Mouse (Mus musculus) lung, embryonic 14.5 days (tissue): ENCODE measurements around the gene Olfr116. TPM values are rescaled to one million over a fixed set of nuclear protein-coding genes. Genes with fewer than 3 reads are reported as not detected.

Experiments
- ATAC-seq: fragments of 200-750 bp; cut with Nextera tagmentation; 2 replicates; pipeline ENCODE4 v1.8.0; 2017; ENCODE audit warnings: mild to moderate bottlenecking, moderate TSS enrichment, moderate library complexity; ENCODE audit not compliant: insufficient read depth
- DNase-seq: peaks from one replicate; pipeline ENCODE4 v3.0.0-alpha.2; 2015
- H3K27ac ChIP-seq: fragments of 300-500 bp; sonication (generic); 2 replicates; pipeline ENCODE4 v1.5.1; 2014; ENCODE audit warnings: low read depth, mild to moderate bottlenecking, moderate library complexity
- H3K27me3 ChIP-seq: fragments of 300-500 bp; sonication (generic); 2 replicates; pipeline ENCODE4 v1.6.1; 2014; ENCODE audit warnings: low read length, control low read depth; ENCODE audit not compliant: insufficient read depth
- H3K36me3 ChIP-seq: fragments of 300-500 bp; sonication (generic); 2 replicates; pipeline ENCODE4 v1.6.1; 2014; ENCODE audit warnings: control low read depth; ENCODE audit not compliant: insufficient read depth
- H3K4me1 ChIP-seq: fragments of 300-500 bp; sonication (generic); 2 replicates; pipeline ENCODE4 v1.6.1; 2014; ENCODE audit warnings: antibody characterized with exemption, control low read depth; ENCODE audit not compliant: insufficient read depth
- H3K4me2 ChIP-seq: fragments of 300-500 bp; sonication (generic); 2 replicates; pipeline ENCODE4 v1.6.1; 2014; ENCODE audit warnings: mild to moderate bottlenecking
- H3K4me3 ChIP-seq: fragments of 300-500 bp; sonication (generic); 2 replicates; pipeline ENCODE4 v1.5.1; 2014; ENCODE audit warnings: low read depth, low read length
- H3K9ac ChIP-seq: fragments of 300-500 bp; sonication (generic); 2 replicates; pipeline ENCODE4 v1.6.1; 2014
- H3K9me3 ChIP-seq: fragments of 300-500 bp; sonication (generic); 2 replicates; pipeline ENCODE4 v1.6.1; 2016; ENCODE audit warnings: low read depth, low read length, control low read depth
- CTCF ChIP-seq: IDR thresholded peaks from 2 replicates; pipeline ENCODE4 v1.5.1; 2016; ENCODE audit warnings: antibody characterized with exemption, low read depth
- WGBS: fragments of 180-500 bp; shearing (Covaris S2); extraction: QIAGEN DNeasy Blood & Tissue Kit; methylation state at CpG from one replicate; pipeline ENCODE4 v1.1.7; 2014; 5-methylcytosine and 5-hydroxymethylcytosine counted together
- polyA plus RNA-seq: library from polyadenylated mRNA; unstranded; fragments of >200 nt; fragmentation: Nextera tagmentation; extraction: Ambion mirVana; gene quantifications from 2 replicates; pipeline ENCODE4 v1.2.1, GENCODE M21; 2014

Olfr116 gene
- not detected in 2 replicates for polyA plus RNA-seq

DNA sequence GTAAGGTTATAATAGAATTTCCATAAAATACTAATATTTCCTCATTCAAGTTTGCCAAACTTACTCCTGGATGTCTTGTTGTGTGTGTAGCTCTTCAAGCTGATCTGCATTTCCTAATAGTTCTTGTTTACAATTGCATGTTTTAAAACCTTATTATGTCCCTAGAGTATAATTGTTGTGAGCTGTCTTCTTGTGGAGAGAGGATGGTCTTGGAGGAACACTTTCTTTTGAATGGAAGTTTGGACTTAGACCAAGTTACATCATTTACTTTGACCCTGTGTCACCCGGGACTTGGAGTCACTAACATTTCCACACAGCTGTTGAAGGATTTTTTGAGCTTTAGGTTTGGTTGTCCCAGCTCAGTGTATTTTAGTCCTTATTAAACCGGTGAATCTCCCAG is at the start of gene Olfr116, which contains the start of gene Olfr115:
Olfr116 (minus strand) TSS at position 191 of the 400 bp plus-strand sequence.
Olfr115 (minus strand) TSS at position 101 of the 400 bp plus-strand sequence.
- TF ChIP-seq CTCF: no peak
- H3K36me3 ChIP-seq: no peaks in the 10 kb centered on the region
- no peak within 1 kb of the TSS for H3K9ac ChIP-seq
- H3K27me3 ChIP-seq: no peaks in the 10 kb centered on the region
- ATAC-seq: no peak
- DNase-seq: no peak
- no peak within 1 kb of the TSS for H3K4me3 ChIP-seq
- no peak within 1 kb of the TSS for H3K27ac ChIP-seq
- no peaks in the 10 kb centered on the region for H3K9me3 ChIP-seq
- H3K4me2 ChIP-seq: no peak within 1 kb of the TSS
- 73% methylated on average over 2 of the region's 2 CpGs for WGBS
- no peaks in the 10 kb centered on the region for H3K4me1 ChIP-seq

DNA sequence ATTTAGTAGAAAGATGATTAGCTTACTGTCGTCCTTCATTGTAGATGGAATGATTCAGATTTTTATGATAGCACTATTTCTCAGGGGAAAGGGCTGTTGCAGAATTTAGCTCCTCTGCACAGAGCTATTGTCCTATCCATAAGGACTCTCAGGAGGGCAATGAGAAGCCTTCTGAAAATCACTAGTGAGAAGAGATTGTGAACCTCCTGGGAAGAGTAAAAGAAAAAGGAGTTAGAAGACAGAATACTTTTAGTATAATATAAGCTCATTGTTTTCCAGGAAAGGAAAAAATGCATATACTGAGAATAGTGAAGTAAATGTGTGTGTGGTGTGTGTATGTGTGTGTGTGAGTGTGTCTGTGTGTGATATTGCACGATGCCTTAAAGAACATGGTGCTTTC is 39.7 kb upstream of the Olfr116 start, which contains the start of gene Olfr118:
Olfr118 (plus strand) TSS at position 301 of the 400 bp plus-strand sequence.
- no peaks in the 10 kb centered on the region for H3K9me3 ChIP-seq
- ATAC-seq: no peak

DNA sequence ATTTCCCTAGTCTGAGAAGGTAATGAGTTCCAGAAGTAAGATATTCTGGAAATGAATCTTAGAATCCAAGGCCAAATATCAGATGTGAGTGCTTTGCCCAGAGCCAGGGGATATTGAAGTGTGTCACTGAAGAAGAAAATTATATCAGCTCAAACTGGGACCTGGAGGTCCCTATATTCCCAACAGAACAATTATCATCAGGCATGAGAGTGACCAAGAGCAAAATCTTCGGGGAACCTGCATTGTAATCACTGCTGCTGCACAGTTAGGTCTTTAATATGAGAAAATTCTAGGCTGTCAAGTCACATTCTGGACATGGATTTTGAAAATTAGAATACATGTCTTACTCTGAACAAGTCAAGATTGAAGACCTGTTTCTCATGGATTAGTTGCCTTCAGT is 36.7 kb upstream of the Olfr116 start, which contains the start of gene Olfr117:
Olfr117 (minus strand) TSS at position 101 of the 400 bp plus-strand sequence.
- 60% methylated on average over 1 of the region's 1 CpGs for WGBS
- no peak for TF ChIP-seq CTCF
- no peak for ATAC-seq

More for the DNA sequence above, 39.7 kb upstream of the Olfr116 start, which contains the start of gene Olfr118:
- H3K4me1 ChIP-seq: no peaks in the 10 kb centered on the region
- no peak for DNase-seq
- no peaks in the 10 kb centered on the region for H3K36me3 ChIP-seq
- H3K4me3 ChIP-seq: no peak within 1 kb of the TSS
- no peak for TF ChIP-seq CTCF
- no peak within 1 kb of the TSS for H3K27ac ChIP-seq
- H3K4me2 ChIP-seq: no peak within 1 kb of the TSS
- 51% methylated on average over 2 of the region's 2 CpGs for WGBS
- no peaks in the 10 kb centered on the region for H3K27me3 ChIP-seq
- no peak within 1 kb of the TSS for H3K9ac ChIP-seq

DNA sequence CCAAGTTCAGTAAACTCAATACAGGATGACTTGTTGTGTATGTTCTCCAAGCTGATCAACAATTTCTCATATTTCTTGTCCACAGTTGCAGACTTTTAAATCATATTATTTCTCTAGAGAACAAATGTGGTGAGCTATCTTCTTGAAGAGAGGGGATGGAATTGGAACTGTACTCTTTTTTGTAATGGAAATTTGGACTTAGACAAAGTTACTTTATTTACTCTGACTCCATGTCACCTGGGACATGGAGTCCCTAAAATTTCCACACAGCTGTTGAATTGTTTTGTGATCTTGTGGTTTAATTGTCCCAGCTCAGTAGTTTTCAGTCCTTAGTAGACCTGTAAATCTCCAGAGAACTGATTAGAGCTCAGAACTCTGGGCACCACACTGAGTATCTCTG is 34.4 kb downstream of the Olfr116 start, which contains the start of gene Olfr114:
Olfr114 (minus strand) TSS at position 101 of the 400 bp plus-strand sequence.
- H3K36me3 ChIP-seq: no peaks in the 10 kb centered on the region
- no peaks in the 10 kb centered on the region for H3K9me3 ChIP-seq
- ATAC-seq (no peak), DNase-seq (no peak)
- no peak within 1 kb of the TSS for H3K27ac ChIP-seq
- no peak within 1 kb of the TSS for H3K9ac ChIP-seq
- no peak within 1 kb of the TSS for H3K4me3 ChIP-seq
- TF ChIP-seq CTCF: no peak
- no peaks in the 10 kb centered on the region for H3K4me1 ChIP-seq
- H3K27me3 ChIP-seq: no peaks in the 10 kb centered on the region
- H3K4me2 ChIP-seq: no peak within 1 kb of the TSS

More for the DNA sequence above, 36.7 kb upstream of the Olfr116 start, which contains the start of gene Olfr117:
- Histone ChIP-seq H3K36me3 (no peaks in the 10 kb centered on the region), H3K27ac (no peak within 1 kb of the TSS), H3K4me3 (no peak within 1 kb of the TSS), H3K4me1 (no peaks in the 10 kb centered on the region), H3K9ac (no peak within 1 kb of the TSS), H3K9me3 (no peaks in the 10 kb centered on the region), H3K27me3 (no peaks in the 10 kb centered on the region), H3K4me2 (no peak within 1 kb of the TSS)
- DNase-seq: no peak

DNA sequence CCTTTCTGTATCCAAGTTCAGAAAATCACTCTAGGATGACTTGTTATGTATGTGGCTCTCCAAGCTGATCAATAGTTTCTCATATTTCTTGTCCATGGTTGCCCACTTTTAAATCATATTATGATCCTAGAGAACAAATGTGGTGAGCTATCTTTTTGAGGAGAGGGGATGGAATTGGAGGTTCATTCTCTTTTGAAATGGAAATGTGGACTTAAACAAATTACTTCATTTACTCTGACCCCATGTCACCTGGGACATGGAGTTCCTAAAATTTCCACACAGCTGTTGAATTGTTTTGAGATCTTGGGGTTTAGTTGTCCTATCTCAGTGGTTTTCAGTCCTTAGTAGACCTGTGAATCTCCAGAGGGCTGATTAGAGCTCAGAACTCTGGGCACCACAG is 49.4 kb downstream of the Olfr116 start, which contains the start of gene Olfr113:
Olfr113 (minus strand) TSS at position 101 of the 400 bp plus-strand sequence.
- Histone ChIP-seq H3K27me3 (no peaks in the 10 kb centered on the region), H3K27ac (no peak within 1 kb of the TSS), H3K9ac (no peak within 1 kb of the TSS), H3K4me2 (no peak within 1 kb of the TSS), H3K4me3 (no peak within 1 kb of the TSS), H3K9me3 (no peaks in the 10 kb centered on the region), H3K4me1 (no peaks in the 10 kb centered on the region), H3K36me3 (no peaks in the 10 kb centered on the region)
- ATAC-seq (no peak), DNase-seq (no peak)
- TF ChIP-seq CTCF: no peak

Other genes with a start within 250 kb of the Olfr116 start
- gene Olfr105-ps, start 248.2 kb downstream of the Olfr116 start, polyA plus RNA-seq: not detected in 2 replicates
- not detected in 2 replicates for gene Olfr106-ps, start 236.8 kb downstream of the Olfr116 start, polyA plus RNA-seq
- gene Olfr107, start 228.0 kb downstream of the Olfr116 start, polyA plus RNA-seq: not detected in 2 replicates
- gene Olfr108, start 181.7 kb downstream of the Olfr116 start, polyA plus RNA-seq: not detected in 2 replicates
- not detected in 2 replicates for gene Olfr109, start 168.3 kb downstream of the Olfr116 start, polyA plus RNA-seq
- gene H2-M2, start 143.6 kb downstream of the Olfr116 start, polyA plus RNA-seq: not detected in 2 replicates
- gene Olfr110, start 134.7 kb downstream of the Olfr116 start, polyA plus RNA-seq: not detected in 2 replicates
- gene Olfr111, start 119.2 kb downstream of the Olfr116 start, polyA plus RNA-seq: not detected in 2 replicates
- not detected in 2 replicates for gene Olfr112, start 57.7 kb downstream of the Olfr116 start, polyA plus RNA-seq
- gene Olfr113, start 49.5 kb downstream of the Olfr116 start, polyA plus RNA-seq: not detected in 2 replicates
- not detected in 2 replicates for gene Olfr114, start 34.5 kb downstream of the Olfr116 start, polyA plus RNA-seq
- gene Olfr115, start 90 bp downstream of the Olfr116 start, polyA plus RNA-seq: not detected in 2 replicates
- not detected in 2 replicates for gene Olfr117, start 36.6 kb upstream of the Olfr116 start, polyA plus RNA-seq
- gene Olfr118, start 39.8 kb upstream of the Olfr116 start, polyA plus RNA-seq: not detected in 2 replicates
- gene Olfr119, start 69.4 kb upstream of the Olfr116 start, polyA plus RNA-seq: not detected in 2 replicates
- gene Olfr120, start 94.6 kb upstream of the Olfr116 start, polyA plus RNA-seq: not detected in 2 replicates
- not detected in 2 replicates for gene Olfr121, start 121.7 kb upstream of the Olfr116 start, polyA plus RNA-seq
- gene Olfr122, start 141.4 kb upstream of the Olfr116 start, polyA plus RNA-seq: not detected in 2 replicates
- gene Olfr123, start 166.3 kb upstream of the Olfr116 start, polyA plus RNA-seq: not detected in 2 replicates
- gene Olfr124, start 172.7 kb upstream of the Olfr116 start, polyA plus RNA-seq: not detected in 2 replicates
- gene Olfr125, start 205.8 kb upstream of the Olfr116 start, polyA plus RNA-seq: not detected in 2 replicates
- not detected in 2 replicates for gene Olfr126, start 220.3 kb upstream of the Olfr116 start, polyA plus RNA-seq